Mouse (Mus musculus): Measurements from ENCODE around the gene Rab11fip4.

DNA sequence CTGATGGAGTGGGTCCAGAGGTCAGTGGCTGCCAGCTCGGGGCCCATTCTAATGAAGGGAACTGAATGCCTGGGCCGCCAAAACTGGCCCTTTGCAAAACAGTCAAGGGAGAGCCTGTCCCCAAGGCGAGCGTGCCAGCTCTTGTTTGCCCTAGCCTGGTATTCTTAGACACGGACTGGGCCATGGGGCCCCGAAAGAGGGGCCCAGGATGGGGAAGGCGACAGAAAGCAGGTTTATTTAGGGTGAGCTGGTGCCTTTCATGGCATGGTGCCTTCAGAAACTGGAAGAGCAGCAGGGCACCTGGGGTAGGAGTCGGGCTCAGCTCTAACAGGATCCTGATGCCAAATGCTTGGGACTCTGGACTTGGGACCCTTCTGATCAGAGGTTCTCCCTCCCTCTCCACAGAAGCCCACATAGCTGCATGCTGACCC, 56.1 kb downstream of the Rab11fip4 start:
- no peak for TF ChIP-seq GATA1 (IDR thresholded peaks at IDR 0.05; ENCODE audit: borderline replicate concordance, low read length)
- no peak for TF ChIP-seq FLI1 (IDR thresholded peaks at IDR 0.05; ENCODE audit: low read length)

Measured in megakaryocyte, embryonic 14.5 days (primary cell).